Mouse (Mus musculus): Measurements from ENCODE around the gene Macc1. TPM values are rescaled to one million over a fixed set of nuclear protein-coding genes. Genes with fewer than 3 reads are reported as not detected.

Macc1 gene
- polyA plus RNA-seq (2012; rRNA removed), result 0.08 TPM in 1 of 2 replicates, not detected in the other

- TF ChIP-seq POLR2A (IDR thresholded peaks at IDR 0.05; ENCODE audit: low read depth, low read length), result no peak
- no peak for TF ChIP-seq CTCF (IDR thresholded peaks at IDR 0.05; ENCODE audit: extremely low read depth, insufficient read length, insufficient replicate concordance, low read depth, low read length)
- no peaks in the 10 kb centered on the region for H3K27me3 ChIP-seq (ENCODE audit: control insufficient read depth, insufficient read depth, low read length)
- no peak within 1 kb of the TSS for H3K4me3 ChIP-seq (ENCODE audit: low read depth, low read length)
- H3K36me3 ChIP-seq (ENCODE audit: control insufficient read depth, insufficient read depth, low read length), result no peaks in the 10 kb centered on the region
- H3K4me1 ChIP-seq (ENCODE audit: control insufficient read depth, insufficient read depth, insufficient read length, low read length), result no peaks in the 10 kb centered on the region
- H3K27ac ChIP-seq (ENCODE audit: insufficient read depth, low read depth, low read length), result no peak within 1 kb of the TSS
Measured at GRCm38 (mm10) chr12:119313970-119314369, at the start of gene Macc1. TSS of gene Macc1 (plus strand) at chr12:119314270.

GRCm38 (mm10) chr12:119264506-119264905 lies 49.6 kb upstream of the Macc1 start:
- H3K4me3 ChIP-seq (ENCODE audit: low read depth, low read length), result no peak overlapping the region
- H3K36me3 ChIP-seq (ENCODE audit: control insufficient read depth, insufficient read depth, low read length), result no peaks in the 10 kb centered on the region
- TF ChIP-seq CTCF (IDR thresholded peaks at IDR 0.05; ENCODE audit: extremely low read depth, insufficient read length, insufficient replicate concordance, low read depth, low read length) (no peak), POLR2A (IDR thresholded peaks at IDR 0.05; ENCODE audit: low read depth, low read length) (no peak)
- H3K27me3 ChIP-seq (ENCODE audit: control insufficient read depth, insufficient read depth, low read length), result no peaks in the 10 kb centered on the region
- 89% methylated on average over 3 of the region's 3 CpGs for WGBS
- no peaks in the 10 kb centered on the region for H3K4me1 ChIP-seq (ENCODE audit: control insufficient read depth, insufficient read depth, insufficient read length, low read length)
- H3K27ac ChIP-seq (ENCODE audit: insufficient read depth, low read depth, low read length), result no peak overlapping the region

GRCm38 (mm10) chr12:119268723-119269122 lies 45.3 kb upstream of the Macc1 start:
- Histone ChIP-seq H3K27ac (ENCODE audit: insufficient read depth, low read depth, low read length) (no peak overlapping the region), H3K36me3 (ENCODE audit: control insufficient read depth, insufficient read depth, low read length) (no peaks in the 10 kb centered on the region), H3K4me3 (ENCODE audit: low read depth, low read length) (no peak overlapping the region), H3K4me1 (ENCODE audit: control insufficient read depth, insufficient read depth, insufficient read length, low read length) (no peaks in the 10 kb centered on the region), H3K27me3 (ENCODE audit: control insufficient read depth, insufficient read depth, low read length) (no peaks in the 10 kb centered on the region)
- 59% methylated on average over 1 of the region's 1 CpGs for WGBS
- no peak for TF ChIP-seq CTCF (IDR thresholded peaks at IDR 0.05; ENCODE audit: extremely low read depth, insufficient read length, insufficient replicate concordance, low read depth, low read length)

- H3K4me3 ChIP-seq (ENCODE audit: low read depth, low read length), result no peak overlapping the region
- no peaks in the 10 kb centered on the region for H3K36me3 ChIP-seq (ENCODE audit: control insufficient read depth, insufficient read depth, low read length)
- no peaks in the 10 kb centered on the region for H3K4me1 ChIP-seq (ENCODE audit: control insufficient read depth, insufficient read depth, insufficient read length, low read length)
- 63% methylated on average over 2 of the region's 2 CpGs for WGBS
- no peaks in the 10 kb centered on the region for H3K27me3 ChIP-seq (ENCODE audit: control insufficient read depth, insufficient read depth, low read length)
- H3K27ac ChIP-seq (ENCODE audit: insufficient read depth, low read depth, low read length), result no peak overlapping the region
- no peak for TF ChIP-seq CTCF (IDR thresholded peaks at IDR 0.05; ENCODE audit: extremely low read depth, insufficient read length, insufficient replicate concordance, low read depth, low read length)
- no peak for TF ChIP-seq POLR2A (IDR thresholded peaks at IDR 0.05; ENCODE audit: low read depth, low read length)
Measured at GRCm38 (mm10) chr12:119270036-119270435, 44.0 kb upstream of the Macc1 start.

GRCm38 (mm10) chr12:119271964-119272363 lies 42.1 kb upstream of the Macc1 start:
- TF ChIP-seq CTCF (IDR thresholded peaks at IDR 0.05; ENCODE audit: extremely low read depth, insufficient read length, insufficient replicate concordance, low read depth, low read length), result no peak
- no peak for TF ChIP-seq POLR2A (IDR thresholded peaks at IDR 0.05; ENCODE audit: low read depth, low read length)
- 88% methylated on average over 1 of the region's 1 CpGs for WGBS

GRCm38 (mm10) chr12:119273605-119274004 lies 40.5 kb upstream of the Macc1 start:
- TF ChIP-seq CTCF (IDR thresholded peaks at IDR 0.05; ENCODE audit: extremely low read depth, insufficient read length, insufficient replicate concordance, low read depth, low read length) (no peak), POLR2A (IDR thresholded peaks at IDR 0.05; ENCODE audit: low read depth, low read length) (no peak)
- no peak overlapping the region for H3K27ac ChIP-seq (ENCODE audit: insufficient read depth, low read depth, low read length)
- WGBS, result 21% methylated on average over 1 of the region's 1 CpGs
- no peaks in the 10 kb centered on the region for H3K4me1 ChIP-seq (ENCODE audit: control insufficient read depth, insufficient read depth, insufficient read length, low read length)
- H3K27me3 ChIP-seq (ENCODE audit: control insufficient read depth, insufficient read depth, low read length), result no peaks in the 10 kb centered on the region
- H3K4me3 ChIP-seq (ENCODE audit: low read depth, low read length), result no peak overlapping the region
- no peaks in the 10 kb centered on the region for H3K36me3 ChIP-seq (ENCODE audit: control insufficient read depth, insufficient read depth, low read length)

More at GRCm38 (mm10) chr12:119271964-119272363, 42.1 kb upstream of the Macc1 start:
- Histone ChIP-seq H3K27ac (ENCODE audit: insufficient read depth, low read depth, low read length) (no peak overlapping the region), H3K36me3 (ENCODE audit: control insufficient read depth, insufficient read depth, low read length) (no peaks in the 10 kb centered on the region), H3K4me3 (ENCODE audit: low read depth, low read length) (no peak overlapping the region), H3K27me3 (ENCODE audit: control insufficient read depth, insufficient read depth, low read length) (no peaks in the 10 kb centered on the region), H3K4me1 (ENCODE audit: control insufficient read depth, insufficient read depth, insufficient read length, low read length) (no peaks in the 10 kb centered on the region)

- no peaks in the 10 kb centered on the region for H3K27me3 ChIP-seq (ENCODE audit: control insufficient read depth, insufficient read depth, low read length)
- no peak overlapping the region for H3K4me3 ChIP-seq (ENCODE audit: low read depth, low read length)
- no peaks in the 10 kb centered on the region for H3K4me1 ChIP-seq (ENCODE audit: control insufficient read depth, insufficient read depth, insufficient read length, low read length)
- no peaks in the 10 kb centered on the region for H3K36me3 ChIP-seq (ENCODE audit: control insufficient read depth, insufficient read depth, low read length)
- 89% methylated on average over 1 of the region's 1 CpGs for WGBS
- no peak for TF ChIP-seq POLR2A (IDR thresholded peaks at IDR 0.05; ENCODE audit: low read depth, low read length)
- no peak for TF ChIP-seq CTCF (IDR thresholded peaks at IDR 0.05; ENCODE audit: extremely low read depth, insufficient read length, insufficient replicate concordance, low read depth, low read length)
- no peak overlapping the region for H3K27ac ChIP-seq (ENCODE audit: insufficient read depth, low read depth, low read length)
Measured at GRCm38 (mm10) chr12:119276282-119276681, 37.8 kb upstream of the Macc1 start.

- WGBS, result 91% methylated on average over 6 of the region's 6 CpGs
- no peak for TF ChIP-seq CTCF (IDR thresholded peaks at IDR 0.05; ENCODE audit: extremely low read depth, insufficient read length, insufficient replicate concordance, low read depth, low read length)
- TF ChIP-seq POLR2A (IDR thresholded peaks at IDR 0.05; ENCODE audit: low read depth, low read length), result no peak
Measured at GRCm38 (mm10) chr12:119291618-119292017, 22.5 kb upstream of the Macc1 start.

More at GRCm38 (mm10) chr12:119291618-119292017, 22.5 kb upstream of the Macc1 start:
- H3K27me3 ChIP-seq (ENCODE audit: control insufficient read depth, insufficient read depth, low read length), result no peaks in the 10 kb centered on the region
- H3K27ac ChIP-seq (ENCODE audit: insufficient read depth, low read depth, low read length), result no peak overlapping the region
- no peaks in the 10 kb centered on the region for H3K4me1 ChIP-seq (ENCODE audit: control insufficient read depth, insufficient read depth, insufficient read length, low read length)
- no peak overlapping the region for H3K4me3 ChIP-seq (ENCODE audit: low read depth, low read length)
- H3K36me3 ChIP-seq (ENCODE audit: control insufficient read depth, insufficient read depth, low read length), result no peaks in the 10 kb centered on the region

Data from small intestine, adult 2 months (tissue).